ENCODE assay signal across 12 mouse cellular contexts in the genomic region with DNA sequence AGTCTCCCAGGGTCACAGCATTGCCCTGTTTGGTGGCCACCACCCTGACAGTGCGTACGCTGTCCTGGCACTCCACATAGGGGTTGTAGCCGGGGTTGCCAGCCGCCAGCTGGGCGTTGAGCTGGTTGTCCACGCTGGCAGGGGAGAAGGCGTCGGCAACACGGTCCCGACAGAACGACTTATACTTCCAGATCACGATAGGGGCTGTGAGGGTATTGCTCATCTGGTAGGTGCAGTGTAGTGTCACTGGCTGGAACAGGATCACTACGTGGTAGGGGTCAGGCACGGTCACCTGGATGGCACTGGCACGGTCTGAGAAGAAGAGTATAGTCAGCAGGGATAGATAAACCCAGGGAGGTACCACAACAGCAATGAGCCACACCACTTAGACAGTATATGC. TPM values are rescaled to one million over a fixed set of nuclear protein-coding genes. Genes with fewer than 3 reads are reported as not detected.
DNase-seq lines count a peak whose midpoint lies in the region; ATAC-seq and TF ChIP-seq lines count a peak whose summit lies in the region.
"Had no signal": no experiment of that assay in that cellular context is flagged by ENCODE, and none has a peak within 500 bp of the region (broad histone marks: within the 10 kb centered on the region; RNA-seq: fewer than 3 reads in every experiment).

No protein-coding gene starts in this region.

- peak overlapping the region; percentile 58 for H3K4me2 ChIP-seq in embryonic facial prominence, embryonic 12.5 days (replicated peaks)
- peak overlapping the region; percentile 56; the same call in 1 of the 2 replicates for H3K4me2 ChIP-seq in hindbrain, embryonic 13.5 days
- H3K4me2 ChIP-seq in liver, embryonic 14.5 days (ENCODE audit: low read depth): peak overlapping the region; percentile 64; the same call in 1 of the 2 replicates

- H3K9me3 ChIP-seq in embryonic facial prominence, embryonic 12.5 days: no peaks in the 10 kb centered on the region
- H3K9me3 ChIP-seq in hindbrain, embryonic 13.5 days: no peaks in the 10 kb centered on the region
- H3K9me3 ChIP-seq in liver, embryonic 14.5 days (ENCODE audit: control insufficient read depth, low read length): no peaks in the 10 kb centered on the region

- WGBS in embryonic facial prominence, embryonic 12.5 days: 89% methylated on average over 15 of the region's 15 CpGs
- 92% methylated on average over 15 of the region's 15 CpGs for WGBS in hindbrain, embryonic 13.5 days
- 75% methylated on average over 15 of the region's 15 CpGs for WGBS in liver, embryonic 14.5 days (ENCODE audit: insufficient replicate concordance)

- peaks cover 23% of the 10 kb centered on the region for H3K27me3 ChIP-seq in embryonic facial prominence, embryonic 12.5 days
- peaks cover 29% of the 10 kb centered on the region for H3K27me3 ChIP-seq in hindbrain, embryonic 13.5 days
- H3K27me3 ChIP-seq in liver, embryonic 14.5 days (ENCODE audit: control insufficient read depth, insufficient read depth, low read length): peaks cover 11% of the 10 kb centered on the region

- TF ChIP-seq CTCF in layer of hippocampus, adult 2 months (conservative IDR thresholded peaks at IDR 0.05): no peak
- no peak for TF ChIP-seq CTCF in liver, embryonic 14.5 days (IDR thresholded peaks at IDR 0.05; ENCODE audit: low read depth)

- H3K27ac ChIP-seq in layer of hippocampus, adult 2 months: no peak overlapping the region; the same call in 1 of the 2 replicates
- no peak overlapping the region for H3K27ac ChIP-seq in embryonic facial prominence, embryonic 12.5 days
- H3K27ac ChIP-seq in hindbrain, embryonic 13.5 days: no peak overlapping the region
- no peak overlapping the region for H3K27ac ChIP-seq in liver, embryonic 14.5 days
- H3K27ac ChIP-seq: macrophage had no signal

- no peak for DNase-seq in layer of hippocampus, adult 2 months (ENCODE audit: low spot score in 2 of 2)
- no peak for DNase-seq in layer of hippocampus, adult 18-20 months (ENCODE audit: low spot score in 2 of 2)
- DNase-seq in liver, embryonic 14.5 days (ENCODE audit: low read depth in 3 of 3, low spot score in 3 of 3): no peak
- DNase-seq in thymus, postnatal 14 days: no peak
- no peak for DNase-seq in adrenal gland, postnatal 25 days
- DNase-seq: cerebellum, adult 8-10 months; kidney, adult 8-10 months had no signal

- H3K9ac ChIP-seq in embryonic facial prominence, embryonic 12.5 days: no peak overlapping the region
- no peak overlapping the region for H3K9ac ChIP-seq in hindbrain, embryonic 13.5 days
- H3K9ac ChIP-seq in liver, embryonic 14.5 days (replicated peaks): no peak overlapping the region

- TF ChIP-seq EP300 in liver, embryonic 14.5 days (IDR thresholded peaks at IDR 0.05; ENCODE audit: low read depth): no peak

- H3K4me3 ChIP-seq in layer of hippocampus, adult 2 months: peak overlapping the region; percentile 50
- 0 out of 2 replicates have a peak overlapping the region, but pooled peaks have one; percentile 39 for H3K4me3 ChIP-seq in embryonic facial prominence, embryonic 12.5 days
- H3K4me3 ChIP-seq in hindbrain, embryonic 13.5 days: 0 out of 2 replicates have a peak overlapping the region, but pooled peaks have one; percentile 35
- H3K4me3 ChIP-seq in liver, embryonic 14.5 days (ENCODE audit: insufficient read depth in 1 of 2, low read depth in 2 of 2, low read length in 2 of 2): no peak overlapping the region

- H3K36me3 ChIP-seq in embryonic facial prominence, embryonic 12.5 days: no peaks in the 10 kb centered on the region
- H3K36me3 ChIP-seq in hindbrain, embryonic 13.5 days: no peaks in the 10 kb centered on the region
- H3K36me3 ChIP-seq in liver, embryonic 14.5 days (replicated peaks; ENCODE audit: control insufficient read depth, insufficient read depth, low read depth): no peaks in the 10 kb centered on the region

- no peak for ATAC-seq in embryonic facial prominence, embryonic 12.5 days (ENCODE audit: insufficient number of reproducible peaks, insufficient read depth, low FRiP score, low TSS enrichment)
- ATAC-seq in hindbrain, embryonic 13.5 days (ENCODE audit: low FRiP score): no peak
- no peak for ATAC-seq in liver, embryonic 14.5 days (ENCODE audit: insufficient read depth)
- no peak for ATAC-seq in frontal cortex, adult (ENCODE audit: low TSS enrichment)

- H3K4me1 ChIP-seq in embryonic facial prominence, embryonic 12.5 days: peaks cover 4% of the 10 kb centered on the region; the same call in 1 of the 2 replicates
- peaks cover 12% of the 10 kb centered on the region for H3K4me1 ChIP-seq in hindbrain, embryonic 13.5 days (replicated peaks)
- H3K4me1 ChIP-seq in liver, embryonic 14.5 days (replicated peaks; ENCODE audit: control insufficient read depth in 2 of 2, insufficient read depth in 2 of 2, low read length in 1 of 2): no peaks in the 10 kb centered on the region

RNA-seq across cellular contexts. Expression of a gene that starts 1.4 kb away (rescaled TPM):
- total RNA-seq in layer of hippocampus, adult 2 months (2021): 1 to 10 TPM; 7.5 to 8.6 TPM
- total RNA-seq in layer of hippocampus, adult 18-20 months (2021): 1 to 10 TPM; 6.6 to 7.6 TPM
- 25.6 and 26.2 TPM in 2 replicates for polyA plus RNA-seq in embryonic facial prominence, embryonic 12.5 days (2016; fragmentation: Nextera tagmentation; extraction: Ambion mirVana)
- 17.2 and 18.8 TPM in 2 replicates for polyA plus RNA-seq in hindbrain, embryonic 13.5 days (2015; fragmentation: Nextera tagmentation; extraction: Ambion mirVana)
- 14.3 and 17.4 TPM in 2 replicates for polyA plus RNA-seq in liver, embryonic 14.5 days (2012; rRNA removed)
- polyA plus RNA-seq in liver, embryonic 14.5 days (2014; fragmentation: Nextera tagmentation; extraction: Ambion mirVana): 15.1 and 16.0 TPM in 2 replicates
- total RNA-seq in adrenal gland, postnatal 25 days (2021): 4.7 and 5.1 TPM in 2 replicates

RNA-seq across cellular contexts. Expression of a gene that starts 1.7 kb away (rescaled TPM):
- total RNA-seq in layer of hippocampus, adult 2 months (2021): not detected
- total RNA-seq in layer of hippocampus, adult 18-20 months (2021): under 1 TPM in 1 of 2 experiments, not detected in 1; 0.18 TPM
- 1.4 and 2.0 TPM in 2 replicates for polyA plus RNA-seq in embryonic facial prominence, embryonic 12.5 days (2016; fragmentation: Nextera tagmentation; extraction: Ambion mirVana)
- 0.96 and 0.97 TPM in 2 replicates for polyA plus RNA-seq in hindbrain, embryonic 13.5 days (2015; fragmentation: Nextera tagmentation; extraction: Ambion mirVana)
- polyA plus RNA-seq in liver, embryonic 14.5 days (2012; rRNA removed): 1.5 and 2.0 TPM in 2 replicates
- polyA plus RNA-seq in liver, embryonic 14.5 days (2014; fragmentation: Nextera tagmentation; extraction: Ambion mirVana): 2.5 and 2.6 TPM in 2 replicates
- 1.00 TPM in 1 of 2 replicates, not detected in the other for total RNA-seq in adrenal gland, postnatal 25 days (2021)
- total RNA-seq: gastrocnemius, adult 18-20 months had no signal

RNA-seq across cellular contexts. Expression of a gene that starts 15.3 kb away (rescaled TPM):
- 100 to 1,000 TPM; 134 to 137 TPM for total RNA-seq in layer of hippocampus, adult 2 months (2021)
- 100 to 1,000 TPM; 134 to 139 TPM for total RNA-seq in layer of hippocampus, adult 18-20 months (2021)
- polyA plus RNA-seq in embryonic facial prominence, embryonic 12.5 days (2016; fragmentation: Nextera tagmentation; extraction: Ambion mirVana): 31.8 and 32.7 TPM in 2 replicates
- 25.9 and 26.0 TPM in 2 replicates for polyA plus RNA-seq in hindbrain, embryonic 13.5 days (2015; fragmentation: Nextera tagmentation; extraction: Ambion mirVana)
- polyA plus RNA-seq in liver, embryonic 14.5 days (2012; rRNA removed): 34.1 and 50.6 TPM in 2 replicates
- polyA plus RNA-seq in liver, embryonic 14.5 days (2014; fragmentation: Nextera tagmentation; extraction: Ambion mirVana): 9.1 and 10.2 TPM in 2 replicates
- 150 and 153 TPM in 2 replicates for total RNA-seq in adrenal gland, postnatal 25 days (2021)

RNA-seq across cellular contexts. Expression of a gene that starts 28.1 kb away (rescaled TPM):
- not detected for total RNA-seq in layer of hippocampus, adult 2 months (2021)
- not detected for total RNA-seq in layer of hippocampus, adult 18-20 months (2021)
- not detected in 2 replicates for polyA plus RNA-seq in embryonic facial prominence, embryonic 12.5 days (2016; fragmentation: Nextera tagmentation; extraction: Ambion mirVana)
- not detected in 2 replicates for polyA plus RNA-seq in hindbrain, embryonic 13.5 days (2015; fragmentation: Nextera tagmentation; extraction: Ambion mirVana)
- 17.2 and 22.5 TPM in 2 replicates for polyA plus RNA-seq in liver, embryonic 14.5 days (2012; rRNA removed)
- 12.0 and 29.7 TPM in 2 replicates for polyA plus RNA-seq in liver, embryonic 14.5 days (2014; fragmentation: Nextera tagmentation; extraction: Ambion mirVana)
- total RNA-seq in adrenal gland, postnatal 25 days (2021): 11.2 and 12.4 TPM in 2 replicates
- polyA plus RNA-seq: macrophage had no signal

RNA-seq across cellular contexts. Expression of a gene that starts 47.4 kb away (rescaled TPM):
- not detected for total RNA-seq in layer of hippocampus, adult 2 months (2021)
- total RNA-seq in layer of hippocampus, adult 18-20 months (2021): not detected
- not detected in 2 replicates for polyA plus RNA-seq in embryonic facial prominence, embryonic 12.5 days (2016; fragmentation: Nextera tagmentation; extraction: Ambion mirVana)
- not detected in 2 replicates for polyA plus RNA-seq in hindbrain, embryonic 13.5 days (2015; fragmentation: Nextera tagmentation; extraction: Ambion mirVana)
- polyA plus RNA-seq in liver, embryonic 14.5 days (2012; rRNA removed): not detected in 2 replicates
- polyA plus RNA-seq in liver, embryonic 14.5 days (2014; fragmentation: Nextera tagmentation; extraction: Ambion mirVana): not detected in 2 replicates
- 2.4 and 9.8 TPM in 2 replicates for total RNA-seq in adrenal gland, postnatal 25 days (2021)
- total RNA-seq: gastrocnemius, adult 18-20 months had no signal
- polyA plus RNA-seq: macrophage had no signal

Comparison
In these comparisons a context has a peak if more than half of its experiments do, and no peak if none do; other contexts are left out.
1. H3K4me3 ChIP-seq: peak in layer of hippocampus, adult 2 months (single experiment), embryonic facial prominence, embryonic 12.5 days (single experiment) and hindbrain, embryonic 13.5 days (single experiment); none in liver, embryonic 14.5 days (0 of 2).
2. Peak in every context shown above with its lines, with median percentiles within 50 percentile points of each other: H3K4me2 ChIP-seq.